Mouse (Mus musculus): Measurements from ENCODE around the gene Fam189a2.

The Fam189a2 gene

DNA sequence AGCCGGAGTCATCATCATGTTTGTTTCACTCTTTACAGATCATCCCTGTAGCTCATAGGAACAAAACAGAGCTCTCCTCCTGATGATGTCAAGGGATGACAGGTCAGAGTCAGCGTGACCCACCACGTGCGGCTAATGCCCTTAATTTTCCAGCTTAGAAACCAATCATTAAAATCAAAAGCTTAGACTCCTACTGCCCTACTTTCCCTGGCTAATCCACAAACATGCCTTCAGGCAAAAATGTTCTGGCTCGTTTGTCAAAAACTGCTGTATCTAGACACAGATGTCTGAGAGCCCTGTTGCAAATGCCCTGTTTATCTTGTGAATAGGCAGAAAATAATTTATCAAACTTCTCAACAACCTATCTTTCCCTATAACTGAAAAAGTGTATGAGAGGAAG lies 4.9 kb downstream of the Fam189a2 start:
- WGBS = 69% methylated on average over 5 of the region's 5 CpGs

DNA sequence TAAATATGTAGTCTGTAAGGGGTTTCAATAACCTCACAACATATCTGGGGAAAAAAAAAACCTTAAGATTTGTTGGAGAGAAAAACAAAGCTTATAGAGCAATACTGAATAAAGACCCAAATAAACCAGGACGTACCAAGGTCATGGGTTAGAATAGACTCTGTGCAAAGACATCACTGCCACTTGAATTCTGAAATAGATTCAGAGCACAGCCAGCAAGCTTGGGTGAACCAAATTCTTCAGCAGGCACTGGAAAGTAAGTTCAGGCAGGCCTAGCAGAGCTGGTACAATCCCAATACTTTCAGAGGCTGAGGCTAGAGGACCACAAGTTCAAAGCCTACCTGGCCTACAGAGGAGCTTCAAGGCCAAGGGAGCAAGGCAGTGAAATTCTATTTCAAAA lies 6.2 kb downstream of the Fam189a2 start:
- WGBS = 51% methylated on average over 1 of the region's 1 CpGs

DNA sequence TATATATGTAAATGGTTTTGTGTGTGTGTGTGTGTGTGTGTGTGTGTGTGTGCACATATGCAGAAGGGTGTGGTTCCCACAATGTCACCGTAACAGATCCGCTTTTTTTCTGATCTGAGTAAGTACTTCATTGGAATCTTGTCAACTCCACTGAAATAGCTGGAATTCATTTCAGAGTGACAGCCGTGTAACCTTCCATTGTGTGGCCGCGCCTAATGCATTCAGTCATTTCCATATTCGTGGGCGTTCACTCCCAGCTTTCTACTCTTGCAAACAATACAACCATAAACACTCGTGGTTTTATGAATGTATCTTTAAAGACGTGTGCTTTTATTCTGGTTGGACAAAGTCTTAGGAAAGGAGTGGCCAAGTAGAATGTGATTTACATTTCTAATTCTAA lies 6.7 kb downstream of the Fam189a2 start:
- whole genome bisulfite sequencing = 30% methylated on average over 9 of the region's 9 CpGs

DNA sequence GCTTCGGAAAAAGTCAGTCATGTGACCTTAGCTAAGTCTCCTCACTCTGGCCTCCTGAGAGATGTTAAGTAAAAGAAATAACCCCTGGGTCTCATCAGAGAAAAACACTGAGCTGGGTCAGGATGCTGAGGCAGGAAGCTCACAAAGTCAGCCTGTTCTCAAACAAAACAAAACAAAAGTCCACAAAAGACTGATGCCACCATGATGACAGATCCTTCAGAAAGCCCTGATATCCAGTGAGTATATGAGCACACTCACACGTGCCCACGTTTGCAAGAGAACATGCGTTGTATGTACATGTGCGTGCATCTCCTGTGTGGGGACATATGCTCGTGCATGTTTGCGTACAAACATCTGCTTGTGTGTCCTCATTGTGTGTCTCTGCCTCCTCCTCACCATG lies 7.5 kb downstream of the Fam189a2 start:
- WGBS = 64% methylated on average over 7 of the region's 7 CpGs

DNA sequence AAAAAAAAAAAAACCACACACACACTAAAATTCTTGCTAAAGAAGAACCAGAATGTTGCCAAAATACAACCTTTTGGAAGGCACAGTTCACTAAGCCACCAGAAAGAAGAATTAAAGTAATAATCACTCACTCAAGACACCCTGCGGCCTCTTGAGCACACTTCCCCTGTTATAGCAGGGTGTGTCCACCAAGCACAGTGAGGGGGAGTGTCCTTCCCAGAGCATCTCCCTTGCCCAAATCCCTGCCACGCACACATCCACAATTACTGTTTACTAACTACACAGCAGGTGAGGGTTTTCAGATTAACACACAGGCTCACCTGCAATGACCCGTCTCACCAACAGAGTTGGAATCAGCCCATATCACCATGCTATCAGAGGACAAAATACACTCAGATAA lies 8.0 kb downstream of the Fam189a2 start:
- 92% methylated on average over 3 of the region's 3 CpGs for WGBS

DNA sequence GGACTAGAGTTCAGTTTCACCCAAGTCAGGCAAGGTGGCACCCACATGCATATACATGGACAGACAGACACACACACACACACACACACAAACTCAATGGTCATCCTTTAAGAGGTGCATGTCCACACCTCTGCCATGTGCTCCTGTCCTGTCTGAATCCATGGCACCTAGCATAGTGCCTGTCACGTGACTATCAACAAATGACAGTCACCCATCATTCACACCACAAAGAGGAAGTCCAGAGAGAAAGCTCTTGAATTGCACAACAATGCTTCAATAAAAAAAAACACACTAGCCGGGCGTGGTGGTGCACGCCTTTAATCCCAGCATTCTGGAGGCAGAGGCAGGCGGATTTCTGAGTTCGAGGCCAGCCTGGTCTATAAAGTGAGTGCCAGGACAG lies 8.5 kb downstream of the Fam189a2 start:
- WGBS = 90% methylated on average over 6 of the region's 6 CpGs

DNA sequence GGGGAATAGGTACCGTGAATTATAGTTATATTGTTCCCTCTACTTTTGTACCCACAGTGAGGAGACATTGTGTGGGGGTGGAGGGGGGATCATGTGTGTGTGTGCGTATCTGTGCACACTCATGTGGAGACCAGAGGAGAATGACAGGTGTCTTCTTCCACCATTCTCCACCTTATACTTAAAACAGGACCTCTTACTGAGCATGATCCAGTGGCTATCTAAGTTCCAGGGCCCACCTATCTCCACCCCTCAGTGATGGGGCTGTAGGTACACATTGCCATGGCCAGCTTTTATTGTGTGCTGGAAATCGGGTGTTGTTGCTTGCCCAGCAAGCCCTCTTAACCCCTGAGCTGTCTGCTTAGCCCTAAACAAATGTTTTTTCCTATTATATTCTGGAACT lies 10.1 kb downstream of the Fam189a2 start:
- WGBS = 92% methylated on average over 3 of the region's 3 CpGs

DNA sequence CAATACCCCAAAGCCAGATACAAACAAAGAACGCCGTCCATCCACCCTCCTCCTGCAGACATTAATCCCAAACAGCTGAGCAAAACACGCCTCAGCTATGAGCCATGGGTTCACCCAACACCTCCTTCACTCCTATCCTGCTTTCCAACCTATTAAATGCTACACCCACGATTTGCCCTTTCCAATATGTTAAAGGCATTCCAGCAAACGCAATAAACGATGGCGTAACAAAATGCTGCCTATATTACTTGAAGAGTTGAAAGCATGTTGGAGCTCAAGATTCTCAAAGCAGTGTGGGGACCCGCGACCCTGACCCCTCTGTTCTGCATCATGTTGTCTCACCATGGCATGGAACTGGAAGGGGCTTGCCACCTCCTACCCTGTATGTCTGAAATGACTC lies 11.2 kb downstream of the Fam189a2 start:
- WGBS = 93% methylated on average over 9 of the region's 9 CpGs

DNA sequence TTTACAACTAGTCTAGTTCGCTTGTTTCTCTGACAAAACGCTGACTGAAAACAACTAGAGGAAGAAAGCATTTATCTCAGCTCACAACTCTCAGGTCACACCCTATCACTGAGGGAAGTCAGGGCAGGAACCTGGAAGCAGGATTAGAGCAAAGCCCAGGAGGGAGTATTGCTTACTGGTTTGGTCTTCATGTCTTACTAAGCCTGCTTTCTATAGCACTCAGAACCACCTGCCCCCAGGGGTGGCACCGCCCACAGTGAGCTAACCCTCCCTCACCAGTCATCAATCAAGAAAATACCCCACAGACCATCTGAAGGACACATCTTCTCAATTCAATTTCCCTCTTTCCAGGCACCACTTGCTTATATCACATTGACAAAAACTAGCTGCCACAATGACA lies 12.4 kb downstream of the Fam189a2 start:
- 89% methylated on average over 3 of the region's 3 CpGs for WGBS

DNA sequence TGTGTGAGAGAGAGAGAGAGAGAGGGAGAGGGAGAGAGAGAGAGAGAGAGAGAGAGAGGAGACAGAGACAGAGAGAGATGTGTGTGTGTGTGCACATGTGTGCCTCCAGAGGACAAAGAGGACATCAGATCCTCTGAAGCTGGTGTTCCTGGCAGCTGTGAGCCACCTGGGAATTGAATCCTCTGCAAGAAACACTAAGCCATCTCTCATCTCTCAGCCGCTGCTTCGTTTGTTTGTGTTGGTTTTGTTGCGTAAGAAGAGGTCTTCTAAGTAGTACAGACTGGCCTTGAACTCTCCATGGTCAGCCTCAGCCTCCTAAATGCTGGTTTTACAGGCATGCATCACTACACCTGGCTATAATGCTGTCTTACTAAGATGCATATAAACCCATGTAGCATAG lies 12.9 kb downstream of the Fam189a2 start:
- WGBS = 72% methylated on average over 3 of the region's 3 CpGs

DNA sequence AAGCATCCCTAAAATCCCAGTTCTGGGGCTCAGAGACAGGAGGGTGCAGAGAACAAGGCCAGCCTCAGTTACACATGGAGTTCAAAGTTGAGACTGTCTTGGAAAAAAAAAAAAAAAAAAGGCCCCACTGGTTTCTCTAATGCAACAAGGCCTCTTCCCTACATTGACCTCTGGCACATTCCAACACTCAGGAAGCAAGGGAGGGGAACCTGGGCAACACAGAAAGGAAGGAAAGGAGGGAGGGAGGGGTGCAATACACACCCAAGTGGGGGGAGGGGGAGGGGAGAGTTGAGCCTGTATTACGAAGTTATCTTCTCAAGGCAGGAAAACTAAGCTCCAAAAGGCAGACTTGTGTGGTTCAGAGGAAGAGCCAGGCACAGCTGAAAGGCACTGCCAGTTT lies 13.4 kb downstream of the Fam189a2 start:
- WGBS = 36% methylated on average over 1 of the region's 1 CpGs

DNA sequence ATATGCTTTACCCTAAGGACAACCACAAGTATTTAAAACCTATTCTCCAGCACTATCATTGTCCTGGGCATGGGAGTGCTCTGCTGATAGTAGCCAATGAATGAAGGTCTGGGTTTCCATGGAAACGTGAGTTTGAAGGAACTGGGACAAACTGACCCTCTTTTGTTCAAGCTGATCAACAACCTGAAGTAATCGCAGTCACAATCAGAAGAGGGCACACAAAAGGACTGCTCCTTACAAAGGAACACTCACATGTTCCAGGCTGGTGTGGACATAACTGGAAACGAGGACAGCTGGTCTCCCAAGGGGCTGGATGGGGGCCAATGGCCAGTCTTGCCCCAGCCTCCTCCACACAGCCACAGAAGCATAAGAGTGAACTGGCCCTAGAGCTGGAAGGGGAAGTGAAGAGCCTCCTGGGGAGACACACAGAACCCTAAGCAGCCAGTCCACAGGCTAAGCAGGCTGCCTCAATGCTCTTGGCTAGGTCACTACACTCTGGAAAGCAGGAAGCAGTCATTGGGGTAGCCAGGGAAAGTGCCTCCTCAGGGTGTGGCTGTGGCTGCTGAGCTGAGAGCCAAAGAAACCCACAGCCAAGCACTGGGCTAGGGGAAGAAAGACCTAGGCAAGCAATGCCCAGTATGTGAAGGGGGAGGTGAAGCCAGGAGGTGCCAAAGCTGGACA lies 14.0 kb downstream of the Fam189a2 start:
- 42% methylated on average over 3 of the region's 3 CpGs for WGBS

DNA sequence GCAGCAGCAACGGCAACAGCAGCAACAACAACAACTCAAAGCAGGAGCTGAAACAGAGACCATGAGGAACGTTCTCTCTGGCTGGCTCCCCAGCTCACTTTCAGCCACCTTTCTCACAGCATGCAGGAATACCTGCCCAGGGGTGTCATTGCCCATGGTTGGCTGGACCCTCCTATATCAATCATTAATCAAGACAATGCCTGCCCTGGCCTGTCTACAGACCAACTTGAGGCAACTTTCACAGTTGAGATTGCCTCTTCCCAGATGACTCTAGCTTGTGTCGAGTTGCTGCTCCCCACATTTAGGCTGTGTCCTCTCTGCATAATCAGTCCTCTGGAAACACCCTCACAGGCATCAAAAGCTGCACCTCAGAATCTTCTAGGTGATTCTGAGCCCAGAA lies 17.6 kb downstream of the Fam189a2 start:
- 94% methylated on average over 3 of the region's 3 CpGs for WGBS

DNA sequence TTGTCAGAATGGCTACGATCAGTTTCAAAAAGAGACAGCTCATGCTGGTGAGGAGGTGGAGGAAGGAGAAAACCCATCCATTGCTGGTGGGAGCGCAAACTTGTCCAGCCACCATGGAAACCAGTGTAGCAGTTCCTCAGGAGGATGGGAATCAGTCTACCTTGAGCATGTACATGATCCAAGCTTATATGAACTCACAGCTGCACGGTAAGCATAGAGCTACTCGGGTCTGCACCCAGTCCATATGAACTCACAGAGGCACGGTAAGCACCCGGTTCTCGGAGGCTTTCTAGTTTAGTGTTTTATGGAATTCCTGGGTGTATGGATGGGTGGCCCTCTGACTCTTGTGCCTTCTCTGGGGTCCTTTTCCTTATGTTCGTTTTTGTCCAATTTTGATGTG lies 18.3 kb downstream of the Fam189a2 start:
- 96% methylated on average over 8 of the region's 8 CpGs for WGBS

DNA sequence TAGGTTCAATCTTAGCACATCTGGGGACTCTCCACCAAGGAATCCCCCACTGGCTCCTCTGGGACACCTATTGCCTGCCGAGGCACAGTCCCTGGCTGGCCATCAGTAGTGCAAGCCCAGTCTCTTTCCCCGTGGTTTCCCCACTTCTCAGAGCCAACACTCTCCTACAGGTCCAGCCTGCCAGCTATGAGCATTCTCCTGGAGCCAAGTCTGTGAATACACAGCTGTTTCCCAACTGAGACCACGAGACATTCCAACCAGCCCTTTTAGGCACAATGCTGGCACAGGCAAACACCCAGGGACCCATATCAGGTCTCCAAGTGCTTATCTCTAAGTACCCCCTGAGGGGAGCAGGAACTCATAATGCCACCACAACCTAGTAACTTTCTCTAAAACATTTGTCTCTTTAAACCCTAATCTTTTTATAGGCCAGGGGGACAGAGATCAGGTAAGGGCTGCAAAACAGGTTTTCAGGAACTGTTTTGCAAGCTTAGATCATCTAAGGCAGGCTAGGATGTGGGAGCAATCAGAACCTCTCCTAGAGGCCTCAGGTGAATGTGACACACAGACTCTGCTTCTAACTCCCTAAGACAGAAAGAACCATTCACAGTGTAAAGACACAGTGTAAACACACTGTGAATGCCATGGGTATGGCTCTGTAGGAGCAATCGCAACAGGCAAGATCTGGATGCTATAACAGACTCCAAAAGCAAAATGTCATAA lies 23.0 kb downstream of the Fam189a2 start:
- 53% methylated on average over 4 of the region's 4 CpGs for WGBS

DNA sequence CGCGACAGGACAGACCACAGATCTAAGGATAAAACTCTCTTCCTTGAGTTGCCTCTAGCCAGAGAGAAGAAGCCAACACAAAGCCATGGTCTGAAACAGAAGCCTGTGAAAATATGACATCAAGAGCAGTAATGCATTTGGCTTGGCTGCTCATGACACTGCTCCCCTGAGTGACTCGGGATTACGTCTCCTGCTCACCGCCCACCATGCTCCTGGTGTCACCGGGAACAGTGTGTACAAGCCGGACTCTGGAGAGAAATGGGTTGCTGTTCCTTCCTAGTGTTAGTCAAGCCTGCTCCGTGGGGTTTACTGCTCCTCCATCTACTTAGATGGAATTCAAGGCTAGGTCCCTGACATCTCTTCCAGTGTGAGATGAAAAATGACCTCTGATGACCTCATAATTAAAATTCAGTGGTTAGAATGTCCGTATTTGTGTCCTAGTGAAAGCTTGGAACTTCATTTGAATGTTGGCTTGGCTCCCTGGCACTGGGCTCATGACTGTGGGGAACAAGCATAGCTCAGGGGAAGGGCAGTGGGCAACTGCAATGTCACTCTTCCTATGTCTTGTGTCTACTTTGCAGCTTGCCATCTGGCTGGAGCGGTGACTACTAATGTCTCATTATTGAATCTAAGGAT lies 23.7 kb downstream of the Fam189a2 start:
- 72% methylated on average over 10 of the region's 10 CpGs for WGBS

DNA sequence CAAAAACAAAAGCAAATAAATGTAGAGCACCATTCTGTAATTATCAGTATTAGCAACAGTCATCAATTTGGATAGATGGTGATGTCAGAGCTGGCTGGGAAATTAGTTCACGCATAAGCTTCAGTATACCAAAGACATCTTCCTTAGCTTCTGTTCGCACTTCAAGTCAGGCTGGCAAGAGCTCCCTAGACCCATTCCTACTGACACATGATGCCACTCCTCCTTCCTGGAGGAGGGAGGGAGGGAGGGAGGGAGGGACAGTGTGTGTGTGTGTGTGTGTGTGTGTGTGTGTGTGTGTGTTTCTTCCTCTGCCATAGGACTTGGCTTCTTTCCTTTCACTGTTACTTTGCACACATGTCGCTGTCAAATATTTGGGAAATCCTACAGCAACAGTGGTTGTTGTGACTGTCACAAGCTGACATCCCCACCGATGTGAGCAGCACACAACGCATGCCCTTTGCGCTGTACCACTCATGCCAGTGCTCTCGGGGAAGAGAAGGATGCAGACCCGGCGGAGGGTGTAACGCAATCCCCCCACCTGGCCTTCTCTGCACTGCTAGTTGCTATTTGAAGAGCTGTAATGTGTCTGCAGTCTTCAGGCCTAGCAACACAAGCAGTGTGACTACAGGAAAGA lies 34.9 kb downstream of the Fam189a2 start:
- WGBS = 75% methylated on average over 10 of the region's 10 CpGs

DNA sequence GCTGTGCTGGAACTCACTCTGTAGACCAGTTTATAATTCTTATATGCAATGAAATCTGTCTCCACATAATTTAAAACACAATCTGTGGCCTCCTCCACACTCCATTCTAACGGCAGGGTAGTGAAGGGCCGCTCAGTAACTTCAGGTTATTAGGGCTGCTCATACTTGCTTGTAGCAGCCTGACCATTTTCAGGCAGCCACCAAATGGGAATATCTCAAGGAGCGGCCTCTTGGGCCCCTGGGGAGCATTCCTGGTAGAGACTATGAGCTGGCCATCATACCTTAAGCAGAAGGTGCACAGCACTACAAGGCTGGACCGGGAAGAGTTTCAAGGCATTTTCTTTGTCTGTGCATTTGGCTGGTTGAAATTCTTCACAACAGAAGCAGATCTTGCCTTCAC lies 42.7 kb downstream of the Fam189a2 start:
- WGBS = 93% methylated on average over 4 of the region's 4 CpGs

DNA sequence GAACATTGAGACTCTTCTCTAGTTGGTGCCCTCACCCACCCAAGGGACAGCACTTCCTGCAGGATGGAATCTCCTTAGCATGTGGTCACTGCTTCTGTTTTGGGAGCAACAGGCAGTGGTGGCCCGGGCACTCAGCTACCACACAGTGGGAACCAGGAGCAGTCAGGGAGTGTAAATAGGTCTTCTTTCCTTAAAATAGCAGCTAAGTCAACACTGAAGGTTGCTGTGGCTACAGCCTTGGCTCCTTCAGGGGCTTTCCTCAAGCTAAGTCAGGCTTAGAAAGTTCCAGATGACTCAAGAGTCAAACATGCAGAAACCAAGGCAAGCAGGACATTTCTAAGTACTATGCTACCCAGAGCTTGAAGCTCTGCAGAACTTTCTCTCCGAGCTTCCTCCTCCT lies 43.5 kb downstream of the Fam189a2 start:
- 68% methylated on average over 2 of the region's 2 CpGs for WGBS

DNA sequence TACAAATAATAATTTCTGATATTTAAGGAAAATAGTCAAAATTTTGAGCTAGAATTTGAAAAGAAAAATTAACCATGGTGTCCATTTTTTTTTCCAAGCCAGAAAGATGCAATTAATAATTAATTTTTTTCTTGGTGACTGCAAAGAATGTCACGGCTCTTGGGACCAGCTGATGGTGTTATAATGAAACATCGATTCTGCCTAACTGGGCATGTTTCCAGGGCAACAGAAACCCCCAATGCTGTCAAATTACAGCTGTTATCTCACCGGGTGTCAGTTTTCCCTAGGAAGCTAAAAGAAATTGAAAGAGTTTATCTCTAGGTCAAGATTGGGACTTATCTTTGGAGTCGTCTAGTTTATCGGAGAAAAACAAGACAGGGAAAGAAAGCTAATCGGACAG lies 46.6 kb downstream of the Fam189a2 start:
- WGBS = 84% methylated on average over 6 of the region's 6 CpGs

DNA sequence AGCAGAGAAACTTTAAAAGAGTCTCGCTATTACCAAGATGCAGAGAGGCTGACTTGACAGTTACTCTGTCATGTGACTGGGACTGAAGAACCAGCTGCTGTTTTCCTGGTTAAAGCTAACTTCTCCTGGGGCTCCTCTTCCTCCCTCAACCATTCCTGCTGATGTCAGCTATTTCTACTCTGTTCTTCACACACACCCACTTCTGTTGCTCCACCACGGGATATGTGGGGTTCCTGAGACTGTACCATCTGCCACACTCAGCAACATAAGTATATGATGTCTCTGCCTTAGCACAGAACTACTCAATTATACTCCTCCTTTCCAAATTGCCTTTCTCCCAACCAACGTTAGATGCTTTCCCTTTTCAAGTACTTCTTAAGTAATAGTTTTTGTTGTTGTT lies 50.2 kb downstream of the Fam189a2 start:
- 32% methylated on average over 3 of the region's 3 CpGs for WGBS

DNA sequence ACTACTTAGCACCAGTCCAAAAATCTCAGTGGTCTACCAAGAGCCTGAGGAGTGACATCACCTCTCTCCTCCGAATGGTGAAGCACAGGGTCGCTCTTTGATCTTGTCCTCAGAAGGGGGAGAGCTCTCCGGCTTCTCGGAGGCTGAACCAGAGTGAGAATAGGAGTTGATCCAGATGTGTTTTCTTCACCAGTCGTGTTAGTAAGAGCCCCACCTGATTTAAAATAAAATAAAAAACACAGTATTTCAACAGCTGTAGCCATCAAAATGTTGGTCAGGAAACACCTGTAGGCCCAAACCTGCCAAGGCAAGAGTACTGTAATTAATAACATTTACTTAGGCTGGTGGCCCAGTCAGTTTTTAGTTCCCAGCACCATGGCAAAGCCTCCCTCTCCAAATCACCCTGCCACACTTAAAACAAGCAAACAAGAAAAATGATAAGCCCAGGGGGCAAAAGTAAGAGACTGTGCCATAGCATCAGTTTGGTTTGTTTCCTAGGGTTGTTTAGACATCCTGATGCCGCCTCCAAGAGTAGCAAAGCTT lies 52.8 kb downstream of the Fam189a2 start:
- 83% methylated on average over 6 of the region's 6 CpGs for WGBS

Measured in cerebral cortex, adult 2 months (tissue).